Mouse (Mus musculus): ENCODE measurements at regions not wholly inside any gene's neighbourhood (a gene's known extent, or its start where the extent isn't known, plus 50 kb on each side); places are given as distances from the start of the nearest gene placed in this dataset.

DNA sequence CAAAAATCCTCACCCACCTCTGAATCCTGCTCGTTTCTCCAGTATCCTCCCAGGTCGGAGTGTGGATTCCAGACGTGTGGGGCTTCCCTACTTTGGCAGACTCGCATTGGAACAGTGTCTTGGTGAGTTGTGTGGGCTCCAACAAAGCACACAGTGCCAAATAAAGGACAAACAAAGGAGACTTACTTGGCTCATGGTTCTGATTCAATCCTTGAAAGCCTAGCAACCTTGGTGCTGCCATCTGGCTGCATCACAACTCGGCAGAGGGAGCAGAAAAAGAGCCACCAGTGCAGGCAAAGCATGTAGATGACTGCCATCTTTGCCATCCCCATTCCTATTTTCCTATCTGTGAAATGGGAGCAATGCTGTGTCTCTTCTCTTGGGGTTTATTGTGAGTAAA lies 64.0 kb downstream of the Il9r start:
- Histone ChIP-seq H3K27me3 (ENCODE audit: control insufficient read depth, insufficient read depth, low read length) (no peaks in the 10 kb centered on the region), H3K9me3 (ENCODE audit: control insufficient read depth, low read length) (no peaks in the 10 kb centered on the region), H3K9ac (ENCODE audit: low read depth, low read length) (no peak overlapping the region), H3K4me1 (replicated peaks; ENCODE audit: control insufficient read depth, insufficient read depth, low read length) (peaks cover 2% of the 10 kb centered on the region), H3K4me3 (ENCODE audit: low read depth, low read length) (no peak overlapping the region), H3K4me2 (replicated peaks; ENCODE audit: low read depth, low read length) (no peak overlapping the region), H3K36me3 (ENCODE audit: control insufficient read depth, insufficient read depth, low read length) (no peaks in the 10 kb centered on the region), H3K27ac (ENCODE audit: low read depth, low read length) (no peak overlapping the region)
- no peak for ATAC-seq (ENCODE audit: low FRiP score)
- no peak for DNase-seq (ENCODE audit: low spot score)
- WGBS, result 72% methylated on average over 5 of the region's 5 CpGs

DNA sequence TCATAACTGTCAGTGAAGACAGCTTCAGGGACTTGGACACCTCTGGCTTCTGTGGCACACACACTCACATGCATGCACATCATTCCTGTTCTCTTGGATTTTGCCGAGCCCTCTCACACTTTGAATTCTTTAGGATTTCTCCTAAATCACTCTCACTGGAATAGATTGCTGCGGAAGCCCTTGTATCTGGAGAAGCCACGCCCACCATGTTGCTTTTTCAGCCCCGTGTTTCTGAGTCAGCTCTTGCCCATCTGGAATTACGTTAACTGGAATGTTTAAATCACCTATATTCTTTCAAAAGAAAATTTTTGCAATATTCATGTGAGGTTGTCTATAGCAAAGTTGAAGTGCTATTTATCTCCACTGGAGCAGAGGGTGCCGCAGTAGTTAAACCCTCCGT lies 66.1 kb downstream of the Il9r start:
- H3K4me1 ChIP-seq (replicated peaks; ENCODE audit: control insufficient read depth, insufficient read depth, low read length), result peaks cover 2% of the 10 kb centered on the region
- H3K9me3 ChIP-seq (ENCODE audit: control insufficient read depth, low read length), result no peaks in the 10 kb centered on the region
- ATAC-seq (ENCODE audit: low FRiP score), result no peak
- no peak overlapping the region for H3K27ac ChIP-seq (ENCODE audit: low read depth, low read length)
- no peak overlapping the region for H3K4me2 ChIP-seq (replicated peaks; ENCODE audit: low read depth, low read length)
- H3K4me3 ChIP-seq (ENCODE audit: low read depth, low read length), result no peak overlapping the region
- DNase-seq (ENCODE audit: low spot score), result no peak
- no peak overlapping the region for H3K9ac ChIP-seq (ENCODE audit: low read depth, low read length)
- 84% methylated on average over 7 of the region's 7 CpGs for WGBS
- no peaks in the 10 kb centered on the region for H3K36me3 ChIP-seq (ENCODE audit: control insufficient read depth, insufficient read depth, low read length)
- H3K27me3 ChIP-seq (ENCODE audit: control insufficient read depth, insufficient read depth, low read length), result no peaks in the 10 kb centered on the region

DNA sequence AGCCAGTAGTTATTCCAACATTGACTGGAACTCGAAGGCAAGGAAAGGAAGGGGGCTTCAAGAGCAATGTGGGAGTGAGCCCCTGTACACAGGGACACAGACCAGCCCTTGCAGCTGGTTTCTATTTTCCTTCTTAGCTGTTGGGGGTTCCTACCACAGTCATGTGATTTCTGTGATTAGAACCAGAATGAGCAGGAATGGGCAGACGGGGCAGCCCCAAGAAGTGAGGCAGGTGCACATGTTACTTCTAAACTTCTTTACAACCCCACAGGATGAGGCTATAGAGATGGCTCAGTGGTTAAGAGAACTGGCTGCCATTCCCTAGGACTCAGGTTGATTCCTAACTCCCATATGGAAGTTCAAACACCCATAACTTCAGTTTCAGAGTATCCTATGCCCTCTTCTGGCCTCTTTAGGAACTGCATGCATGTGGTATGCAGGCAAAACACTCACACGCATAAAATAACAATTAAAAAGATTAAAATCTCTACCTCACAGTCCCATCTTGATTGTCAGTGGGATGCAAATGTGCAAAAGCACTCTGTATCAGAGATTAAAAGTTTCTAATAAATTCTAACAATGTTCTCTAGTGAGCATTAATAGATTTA lies 68.0 kb downstream of the Il9r start:
- Histone ChIP-seq H3K9ac (ENCODE audit: low read depth, low read length) (no peak overlapping the region), H3K4me3 (ENCODE audit: low read depth, low read length) (no peak overlapping the region), H3K4me2 (replicated peaks; ENCODE audit: low read depth, low read length) (no peak overlapping the region), H3K9me3 (ENCODE audit: control insufficient read depth, low read length) (no peaks in the 10 kb centered on the region), H3K27ac (ENCODE audit: low read depth, low read length) (no peak overlapping the region), H3K36me3 (ENCODE audit: control insufficient read depth, insufficient read depth, low read length) (no peaks in the 10 kb centered on the region), H3K27me3 (ENCODE audit: control insufficient read depth, insufficient read depth, low read length) (no peaks in the 10 kb centered on the region), H3K4me1 (replicated peaks; ENCODE audit: control insufficient read depth, insufficient read depth, low read length) (no peaks in the 10 kb centered on the region; the same call in 1 of the 2 replicates)
- ATAC-seq (ENCODE audit: low FRiP score), result no peak
- 78% methylated on average over 3 of the region's 3 CpGs for WGBS
- peak; percentile 57 for DNase-seq (ENCODE audit: low spot score)

DNA sequence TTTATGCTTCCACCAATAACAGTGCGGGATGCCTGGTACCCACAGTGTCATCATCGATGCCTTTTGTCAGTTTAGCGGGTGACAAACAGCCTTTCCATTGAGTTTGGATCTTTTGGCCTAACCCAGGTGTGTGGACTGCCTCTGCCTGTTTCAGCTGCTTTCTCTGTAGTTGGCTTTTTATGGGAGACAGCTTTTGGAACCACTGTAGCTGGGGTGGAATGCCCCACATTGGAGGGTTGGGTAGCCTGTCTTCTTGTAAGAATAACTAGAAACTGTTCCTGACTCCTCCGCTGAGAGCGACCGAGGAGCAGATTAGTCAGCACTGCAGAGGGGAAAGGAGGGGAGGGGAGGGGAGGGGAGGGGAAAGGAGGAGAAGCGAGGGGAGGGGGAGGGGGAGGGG lies 71.5 kb downstream of the Il9r start:
- H3K36me3 ChIP-seq (ENCODE audit: control insufficient read depth, insufficient read depth, low read length), result no peaks in the 10 kb centered on the region
- 66% methylated on average over 6 of the region's 7 CpGs for WGBS
- H3K4me3 ChIP-seq (ENCODE audit: low read depth, low read length), result no peak overlapping the region
- H3K4me1 ChIP-seq (replicated peaks; ENCODE audit: control insufficient read depth, insufficient read depth, low read length), result no peaks in the 10 kb centered on the region
- no peak overlapping the region for H3K4me2 ChIP-seq (replicated peaks; ENCODE audit: low read depth, low read length)
- ATAC-seq (ENCODE audit: low FRiP score) (no peak), DNase-seq (ENCODE audit: low spot score) (no peak)
- H3K9me3 ChIP-seq (ENCODE audit: control insufficient read depth, low read length), result no peaks in the 10 kb centered on the region
- no peaks in the 10 kb centered on the region for H3K27me3 ChIP-seq (ENCODE audit: control insufficient read depth, insufficient read depth, low read length)
- H3K9ac ChIP-seq (ENCODE audit: low read depth, low read length), result no peak overlapping the region
- no peak overlapping the region for H3K27ac ChIP-seq (ENCODE audit: low read depth, low read length)

DNA sequence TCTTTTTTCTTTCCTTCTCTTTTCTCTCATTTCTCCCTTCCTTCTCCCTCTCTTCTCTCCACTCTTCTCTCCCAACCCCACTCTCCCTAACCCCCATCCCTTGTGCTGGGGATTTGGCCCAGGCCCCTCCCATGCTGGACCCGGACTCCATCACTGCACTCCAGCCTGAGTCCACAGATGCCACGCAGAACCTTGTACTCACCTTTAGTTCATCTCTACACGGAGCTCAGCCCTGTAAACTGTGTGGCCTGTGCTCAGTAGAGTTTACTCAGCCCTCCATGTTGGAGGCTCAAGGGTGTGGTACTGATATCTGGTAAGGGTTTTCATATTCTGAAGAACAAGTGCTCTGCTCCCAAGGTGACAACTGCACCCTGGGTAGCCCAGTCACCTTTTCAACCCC lies 72.1 kb downstream of the Il9r start:
- DNase-seq (ENCODE audit: low spot score) (no peak), ATAC-seq (ENCODE audit: low FRiP score) (no peak)
- Histone ChIP-seq H3K9ac (ENCODE audit: low read depth, low read length) (no peak overlapping the region), H3K27ac (ENCODE audit: low read depth, low read length) (no peak overlapping the region), H3K27me3 (ENCODE audit: control insufficient read depth, insufficient read depth, low read length) (no peaks in the 10 kb centered on the region), H3K9me3 (ENCODE audit: control insufficient read depth, low read length) (no peaks in the 10 kb centered on the region), H3K4me3 (ENCODE audit: low read depth, low read length) (no peak overlapping the region), H3K4me2 (replicated peaks; ENCODE audit: low read depth, low read length) (no peak overlapping the region), H3K4me1 (replicated peaks; ENCODE audit: control insufficient read depth, insufficient read depth, low read length) (no peaks in the 10 kb centered on the region), H3K36me3 (ENCODE audit: control insufficient read depth, insufficient read depth, low read length) (no peaks in the 10 kb centered on the region)
- 62% methylated on average over 3 of the region's 3 CpGs for WGBS

DNA sequence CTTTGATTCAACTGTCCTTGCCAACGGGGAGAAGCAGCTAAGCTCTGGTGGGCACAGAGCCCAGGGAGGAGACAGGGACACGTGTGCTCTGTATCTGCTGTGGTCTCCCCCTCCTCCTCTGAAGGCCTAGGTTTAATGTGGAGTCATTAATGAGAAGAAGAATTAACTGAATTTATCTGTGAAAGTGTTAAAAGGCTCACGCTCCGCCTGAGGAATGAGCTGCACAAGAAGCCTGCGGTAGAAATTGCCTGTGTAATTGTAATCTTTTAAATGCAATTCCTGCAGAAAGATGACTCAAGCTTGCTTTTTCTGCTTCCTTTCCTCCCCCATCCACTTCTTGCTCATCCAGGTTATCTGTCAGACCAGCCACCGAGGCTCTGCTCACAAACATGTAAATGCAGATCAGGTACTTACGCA lies 72.7 kb downstream of the Il9r start:
- Histone ChIP-seq H3K9ac (ENCODE audit: low read depth, low read length) (no peak overlapping the region), H3K27me3 (ENCODE audit: control insufficient read depth, insufficient read depth, low read length) (no peaks in the 10 kb centered on the region), H3K27ac (ENCODE audit: low read depth, low read length) (no peak overlapping the region), H3K4me2 (replicated peaks; ENCODE audit: low read depth, low read length) (no peak overlapping the region), H3K4me1 (replicated peaks; ENCODE audit: control insufficient read depth, insufficient read depth, low read length) (no peaks in the 10 kb centered on the region), H3K4me3 (ENCODE audit: low read depth, low read length) (no peak overlapping the region), H3K9me3 (ENCODE audit: control insufficient read depth, low read length) (no peaks in the 10 kb centered on the region), H3K36me3 (ENCODE audit: control insufficient read depth, insufficient read depth, low read length) (no peaks in the 10 kb centered on the region)
- ATAC-seq (ENCODE audit: low FRiP score), result no peak
- DNase-seq (ENCODE audit: low spot score), result no peak
- WGBS, result 86% methylated on average over 7 of the region's 7 CpGs

DNA sequence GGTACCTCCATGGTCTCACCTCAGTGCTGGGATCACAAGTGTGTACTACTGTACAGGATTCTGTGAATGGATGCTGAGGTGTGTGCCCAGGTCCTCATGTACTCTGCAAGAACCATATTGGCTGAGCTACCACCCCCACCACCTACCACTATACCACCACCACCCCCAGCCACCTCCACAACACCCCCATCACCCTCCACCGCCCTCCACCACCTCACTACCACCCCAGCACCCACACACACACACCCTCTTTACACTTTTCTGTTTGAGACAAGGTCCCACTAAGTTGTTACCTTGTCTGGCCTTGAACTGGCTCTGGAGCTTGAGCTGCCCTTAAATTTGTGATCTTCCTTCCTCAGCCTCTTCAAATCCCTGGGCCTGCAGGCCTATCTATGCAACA lies 73.3 kb downstream of the Il9r start:
- Histone ChIP-seq H3K27me3 (ENCODE audit: control insufficient read depth, insufficient read depth, low read length) (no peaks in the 10 kb centered on the region), H3K9me3 (ENCODE audit: control insufficient read depth, low read length) (no peaks in the 10 kb centered on the region), H3K4me3 (ENCODE audit: low read depth, low read length) (no peak overlapping the region), H3K36me3 (ENCODE audit: control insufficient read depth, insufficient read depth, low read length) (no peaks in the 10 kb centered on the region), H3K27ac (ENCODE audit: low read depth, low read length) (no peak overlapping the region), H3K4me2 (replicated peaks; ENCODE audit: low read depth, low read length) (no peak overlapping the region), H3K9ac (ENCODE audit: low read depth, low read length) (no peak overlapping the region), H3K4me1 (replicated peaks; ENCODE audit: control insufficient read depth, insufficient read depth, low read length) (no peaks in the 10 kb centered on the region)
- DNase-seq (ENCODE audit: low spot score), result no peak
- WGBS, result 100% methylated on average over 1 of the region's 1 CpGs
- ATAC-seq (ENCODE audit: low FRiP score), result no peak

DNA sequence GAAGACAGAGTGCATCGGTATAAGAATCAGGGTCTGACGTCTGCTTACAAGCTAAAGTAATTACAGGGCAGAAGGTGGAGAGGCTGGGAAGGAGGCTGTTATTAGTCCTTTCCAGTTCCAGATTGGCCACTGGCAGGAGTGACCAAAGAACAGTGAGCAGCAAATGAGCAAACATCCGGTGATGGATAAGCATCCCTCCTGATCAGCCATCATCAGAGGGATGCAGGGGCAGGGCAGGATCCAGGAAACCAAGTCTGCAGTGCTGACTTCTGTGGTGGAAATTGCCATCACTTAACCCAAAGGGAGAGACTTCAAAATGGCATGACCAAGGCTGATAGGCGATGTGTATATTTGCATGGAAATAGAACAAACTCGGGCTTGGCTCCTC lies 73.8 kb downstream of the Il9r start:
- no peak overlapping the region for H3K27ac ChIP-seq (ENCODE audit: low read depth, low read length)

DNA sequence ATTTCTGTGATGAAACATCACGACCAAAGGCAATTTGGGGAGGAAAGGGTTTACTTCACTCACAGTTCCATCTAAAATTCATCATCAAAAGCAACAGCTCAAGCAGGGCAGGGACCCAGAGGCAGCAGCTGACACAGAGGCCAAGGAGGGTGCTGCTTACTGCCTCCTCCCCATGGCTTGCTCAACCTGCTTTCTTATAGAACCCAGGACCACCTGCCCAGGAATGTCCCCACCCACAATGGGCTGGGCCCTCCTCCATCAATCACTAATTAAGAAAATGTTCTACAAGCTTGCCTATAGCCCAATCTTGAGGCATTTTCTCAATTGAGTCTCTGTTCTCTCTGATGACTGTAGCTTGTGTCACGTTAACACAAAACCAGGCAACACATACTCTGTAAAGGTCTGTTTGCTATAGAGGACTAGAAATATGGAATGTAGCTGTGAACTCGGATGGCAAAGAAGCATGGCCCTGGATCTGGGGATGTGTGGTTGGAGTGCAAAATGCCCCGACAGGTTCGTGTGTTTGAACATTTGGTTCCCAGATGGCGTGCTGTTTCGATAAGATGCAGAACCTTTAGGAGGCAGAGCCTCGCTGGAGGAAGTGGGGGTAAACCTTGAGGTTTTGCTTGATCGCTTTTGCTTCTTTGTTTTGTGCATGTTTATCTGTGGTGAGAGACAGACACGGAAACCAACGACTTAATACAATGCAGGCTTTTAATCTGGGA lies 74.3 kb downstream of the Il9r start:
- Histone ChIP-seq H3K4me1 (replicated peaks; ENCODE audit: control insufficient read depth, insufficient read depth, low read length) (no peaks in the 10 kb centered on the region), H3K27ac (ENCODE audit: low read depth, low read length) (no peak overlapping the region), H3K27me3 (ENCODE audit: control insufficient read depth, insufficient read depth, low read length) (no peaks in the 10 kb centered on the region), H3K4me2 (replicated peaks; ENCODE audit: low read depth, low read length) (no peak overlapping the region), H3K9me3 (ENCODE audit: control insufficient read depth, low read length) (no peaks in the 10 kb centered on the region), H3K4me3 (ENCODE audit: low read depth, low read length) (no peak overlapping the region), H3K9ac (ENCODE audit: low read depth, low read length) (no peak overlapping the region), H3K36me3 (ENCODE audit: control insufficient read depth, insufficient read depth, low read length) (no peaks in the 10 kb centered on the region)
- WGBS, result 60% methylated on average over 11 of the region's 11 CpGs
- ATAC-seq (ENCODE audit: low FRiP score) (no peak), DNase-seq (ENCODE audit: low spot score) (no peak)

More for the DNA sequence above, 73.8 kb downstream of the Il9r start:
- no peak for ATAC-seq (ENCODE audit: low FRiP score)
- no peak overlapping the region for H3K4me2 ChIP-seq (replicated peaks; ENCODE audit: low read depth, low read length)
- no peak for DNase-seq (ENCODE audit: low spot score)
- H3K4me1 ChIP-seq (replicated peaks; ENCODE audit: control insufficient read depth, insufficient read depth, low read length), result no peaks in the 10 kb centered on the region
- H3K9ac ChIP-seq (ENCODE audit: low read depth, low read length), result no peak overlapping the region
- no peaks in the 10 kb centered on the region for H3K36me3 ChIP-seq (ENCODE audit: control insufficient read depth, insufficient read depth, low read length)
- H3K27me3 ChIP-seq (ENCODE audit: control insufficient read depth, insufficient read depth, low read length), result no peaks in the 10 kb centered on the region
- no peaks in the 10 kb centered on the region for H3K9me3 ChIP-seq (ENCODE audit: control insufficient read depth, low read length)
- H3K4me3 ChIP-seq (ENCODE audit: low read depth, low read length), result no peak overlapping the region
- 63% methylated on average over 5 of the region's 5 CpGs for WGBS

Data from hindbrain, embryonic 11.5 days (tissue).